Mouse (Mus musculus): ENCODE results near the gene Rpap3.
"Not testable (repeated sequence)": the region's sequence is repeated elsewhere in the genome, so short reads cannot be mapped to it uniquely, and the experiment has no call there.

Rpap3 gene

DNA sequence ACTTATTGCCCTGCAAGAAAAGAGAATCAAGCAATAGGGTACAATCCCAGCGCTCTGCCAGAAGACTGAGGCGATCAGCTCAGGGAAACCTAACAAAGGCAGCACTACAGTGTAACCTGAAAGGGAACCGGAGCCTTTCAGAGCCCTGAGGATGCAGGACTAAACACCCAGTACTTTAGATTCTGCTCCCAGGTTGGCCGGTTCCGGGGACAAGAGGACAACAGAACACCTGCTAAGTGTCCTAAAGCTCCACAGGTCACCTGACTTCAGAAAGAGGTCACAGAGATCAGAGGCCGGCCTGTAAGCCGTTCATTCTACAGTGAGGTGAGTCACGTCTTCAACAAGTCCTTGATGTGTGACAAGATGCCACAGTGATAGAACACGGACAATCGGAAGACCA is 9.0 kb downstream of the Rpap3 start:
- DNase-seq (ENCODE audit: low read depth, low spot score) = no peak

GRCm38 (mm10) chr15:97693411-97693810 is 12.2 kb downstream of the Rpap3 start:
- no peak for DNase-seq (ENCODE audit: low read depth, low spot score)

DNA sequence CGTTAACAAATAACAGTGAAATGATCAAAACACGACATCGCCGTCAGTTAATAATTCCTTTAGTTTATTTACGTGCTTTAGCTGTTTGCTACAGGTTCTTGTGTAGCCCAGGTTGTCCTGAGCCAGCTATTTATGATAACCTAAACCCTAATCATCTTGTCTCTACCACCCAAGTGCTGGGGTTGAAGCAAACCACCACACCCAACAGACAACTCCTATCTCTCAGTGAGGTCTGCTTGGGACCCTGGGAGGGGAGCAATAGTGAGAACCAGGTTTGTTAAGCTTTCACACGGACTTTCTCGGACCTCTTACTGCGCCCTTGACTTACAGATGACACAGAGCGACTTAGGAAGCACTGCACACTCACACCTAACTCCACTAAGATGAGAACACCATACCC is 21.5 kb downstream of the Rpap3 start:
- no peak for DNase-seq (ENCODE audit: low read depth, low spot score)

DNA sequence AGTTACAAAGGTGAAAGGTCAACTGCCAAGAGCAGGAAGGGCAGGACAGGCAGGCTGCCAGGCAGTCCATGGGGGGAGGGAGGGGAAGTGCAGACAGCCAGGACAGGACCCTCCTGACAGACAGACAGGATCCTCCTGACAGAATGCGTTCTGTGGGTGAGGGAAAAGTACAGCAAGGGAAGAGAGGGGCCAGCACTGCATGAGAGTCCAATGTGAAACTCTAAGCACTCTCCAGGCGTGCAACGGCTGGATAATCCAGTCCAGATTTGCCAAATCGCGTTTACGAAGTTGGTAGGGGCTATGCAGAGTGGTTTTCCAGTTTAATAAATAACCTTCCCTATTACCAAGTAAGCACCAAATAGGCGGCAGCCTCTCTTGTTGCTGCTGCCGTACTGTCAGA is 23.6 kb downstream of the Rpap3 start:
- no peak for DNase-seq (ENCODE audit: low read depth, low spot score)

- no peak for DNase-seq (ENCODE audit: low read depth, low spot score)
These were observed 25.5 kb downstream of the Rpap3 start for GRCm38 (mm10) chr15:97679991-97680681.

GRCm38 (mm10) chr15:97677341-97677740 is 28.3 kb downstream of the Rpap3 start:
- DNase-seq (ENCODE audit: low read depth, low spot score) = no peak

DNA sequence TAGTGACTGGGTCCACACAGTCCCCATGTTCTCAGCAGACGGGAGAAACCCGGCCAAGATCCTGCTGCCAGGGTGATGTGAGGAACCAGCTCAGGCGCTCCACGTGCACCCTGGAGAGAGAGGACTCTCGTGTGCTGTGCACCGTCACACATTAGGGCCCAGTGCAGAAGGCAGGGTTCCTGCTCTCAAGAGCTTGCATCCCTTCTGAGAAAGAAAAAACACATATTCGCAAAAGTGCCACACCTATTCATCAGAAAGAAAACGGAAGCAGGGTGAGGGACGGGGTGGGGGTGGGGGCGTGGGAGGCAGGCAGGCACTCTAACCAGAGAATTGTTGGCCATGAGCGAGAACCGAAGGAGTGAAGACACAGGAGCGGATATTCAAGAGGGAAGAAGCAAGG is 29.7 kb downstream of the Rpap3 start:
- DNase-seq (ENCODE audit: low read depth, low spot score) = no peak

GRCm38 (mm10) chr15:97674423-97674822 is 31.2 kb downstream of the Rpap3 start:
- DNase-seq (ENCODE audit: low read depth, low spot score) = no peak

GRCm38 (mm10) chr15:97673256-97674000 is 32.2 kb downstream of the Rpap3 start:
- no peak for DNase-seq (ENCODE audit: low read depth, low spot score)

DNA sequence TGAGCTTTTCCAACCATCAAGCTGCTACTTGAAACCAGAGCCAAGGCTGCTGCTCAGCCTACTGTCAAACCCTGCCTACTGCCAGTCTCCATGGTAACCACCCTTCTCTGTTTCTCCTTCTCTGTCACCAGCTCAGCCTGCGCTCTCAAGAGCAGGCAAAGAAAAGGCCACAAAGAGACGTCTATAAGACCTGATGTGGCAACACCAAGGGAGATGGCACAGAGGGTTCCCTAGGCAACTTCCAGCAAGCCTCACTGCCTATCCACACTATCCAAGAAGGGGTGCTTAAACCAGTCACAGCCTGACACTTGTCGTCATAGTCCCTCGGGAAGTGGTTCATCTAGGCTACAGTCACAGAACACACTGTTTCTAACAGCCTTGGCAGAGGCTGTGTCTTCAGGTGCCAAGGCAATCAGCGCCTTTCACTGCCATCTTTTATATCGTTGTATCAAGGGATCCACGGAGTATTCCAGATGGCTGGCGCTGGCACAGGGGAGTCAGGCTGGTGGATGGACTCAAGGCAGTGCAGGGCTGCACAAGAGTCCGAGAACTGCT is 33.3 kb downstream of the Rpap3 start:
- DNase-seq (ENCODE audit: low read depth, low spot score) = no peak

DNA sequence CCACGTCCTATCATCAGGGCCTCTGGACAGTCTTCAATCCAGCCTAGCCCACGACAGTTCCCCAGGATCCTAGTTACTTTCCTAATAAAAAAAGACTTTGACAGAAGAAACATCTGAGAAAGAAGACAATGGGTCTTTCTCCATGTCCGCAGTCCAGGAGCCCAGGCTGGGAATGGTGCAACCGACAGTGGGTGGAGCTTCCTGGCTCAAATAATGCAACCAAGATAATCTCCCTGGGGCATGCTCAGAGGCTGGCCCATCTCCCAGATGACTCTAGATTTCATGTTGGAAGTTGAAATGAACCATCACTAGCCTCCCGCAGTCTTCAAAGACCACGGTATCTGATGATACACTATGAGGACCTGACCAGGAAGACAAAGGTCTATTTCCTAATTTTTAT is 35.1 kb downstream of the Rpap3 start:
- no peak for DNase-seq (ENCODE audit: low read depth, low spot score)

GRCm38 (mm10) chr15:97668158-97668877 is 37.3 kb downstream of the Rpap3 start:
- not testable (repeated sequence) for DNase-seq (ENCODE audit: low read depth, low spot score)

GRCm38 (mm10) chr15:97667437-97667836 is 38.2 kb downstream of the Rpap3 start:
- DNase-seq (ENCODE audit: low read depth, low spot score) = peak; percentile 61

DNA sequence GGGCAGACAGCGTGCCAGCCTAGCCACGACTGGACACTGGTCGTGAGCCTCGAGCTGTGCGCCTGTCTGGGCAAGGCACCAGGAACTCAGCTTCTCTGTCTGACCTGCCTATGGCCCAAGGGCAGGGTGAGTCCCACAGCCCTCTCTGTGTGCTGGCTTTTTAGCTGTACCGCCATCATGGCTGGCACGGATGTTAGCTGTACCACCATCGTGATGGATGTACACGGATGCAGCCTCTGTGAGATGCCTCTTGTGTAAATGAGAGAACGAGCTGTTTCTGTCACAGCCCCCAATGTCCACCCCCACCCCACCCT is 39.2 kb downstream of the Rpap3 start:
- no peak for DNase-seq (ENCODE audit: low read depth, low spot score)

DNA sequence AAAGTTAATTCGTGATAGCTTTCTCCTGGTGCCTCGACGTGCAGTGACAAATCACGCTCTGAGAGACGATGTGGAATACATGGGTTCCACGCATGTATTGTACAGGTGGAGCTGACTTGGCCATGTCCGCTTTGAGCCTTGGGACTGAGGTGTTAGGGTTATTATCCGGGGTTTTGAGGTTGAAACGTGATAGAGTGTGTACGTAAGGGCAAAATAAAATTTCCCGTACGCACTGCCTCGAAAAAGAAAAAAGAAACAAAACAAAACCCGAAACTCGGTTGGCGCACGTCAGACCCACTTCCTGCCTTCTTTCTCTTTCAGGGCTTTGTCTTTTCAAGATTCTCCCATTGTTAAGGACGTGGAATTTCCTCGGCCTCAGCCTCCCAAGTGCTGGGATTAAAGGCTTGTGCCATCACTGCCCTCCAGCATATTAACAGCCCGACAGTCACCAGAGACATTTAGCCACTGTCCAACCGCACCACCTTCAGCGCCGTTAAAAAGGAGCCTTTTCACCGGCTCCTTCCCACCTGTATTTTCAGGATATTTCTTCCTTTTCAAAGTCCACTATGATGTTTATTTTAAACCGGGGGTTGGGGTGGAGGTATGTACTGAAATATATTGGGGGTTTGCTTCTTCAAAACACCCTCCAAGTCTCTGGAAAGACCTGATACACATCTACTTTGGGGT is 39.7 kb downstream of the Rpap3 start:
- DNase-seq (ENCODE audit: low read depth, low spot score) = no peak

GRCm38 (mm10) chr15:97664981-97665668 is 40.5 kb downstream of the Rpap3 start:
- no peak for DNase-seq (ENCODE audit: low read depth, low spot score)

DNA sequence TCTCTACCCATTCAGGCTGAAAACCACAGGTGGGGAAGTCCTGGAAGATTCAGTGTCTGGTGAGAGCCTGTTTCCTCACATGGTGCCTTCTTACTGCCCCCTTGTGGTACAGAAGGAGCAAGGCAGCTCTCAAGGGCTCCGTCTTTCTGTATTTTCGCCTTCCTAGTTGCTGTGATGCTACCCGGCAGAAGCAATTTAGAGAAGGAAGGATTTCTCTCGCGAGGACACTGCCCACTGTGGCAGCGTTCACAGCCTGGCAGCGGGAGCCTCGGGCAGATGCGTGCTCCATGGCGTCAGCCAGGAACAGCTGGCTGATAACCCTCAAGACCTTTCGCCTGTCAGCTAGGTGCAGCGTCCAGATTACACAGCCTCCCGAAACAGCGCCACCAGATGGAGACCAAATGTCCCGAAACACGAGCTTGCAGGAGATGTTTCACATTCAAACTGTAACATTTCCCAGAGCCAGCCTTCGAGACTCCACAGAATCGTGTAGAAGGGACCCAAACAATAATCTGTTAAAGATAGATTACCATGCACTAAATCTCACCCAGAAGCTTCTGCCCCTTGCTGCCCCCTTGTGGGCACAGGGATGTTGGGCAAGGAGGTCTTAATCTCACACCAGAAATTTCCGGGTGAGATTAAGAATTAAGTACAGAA is 41.7 kb downstream of the Rpap3 start:
- DNase-seq (ENCODE audit: low read depth, low spot score) = peak; percentile 67

DNA sequence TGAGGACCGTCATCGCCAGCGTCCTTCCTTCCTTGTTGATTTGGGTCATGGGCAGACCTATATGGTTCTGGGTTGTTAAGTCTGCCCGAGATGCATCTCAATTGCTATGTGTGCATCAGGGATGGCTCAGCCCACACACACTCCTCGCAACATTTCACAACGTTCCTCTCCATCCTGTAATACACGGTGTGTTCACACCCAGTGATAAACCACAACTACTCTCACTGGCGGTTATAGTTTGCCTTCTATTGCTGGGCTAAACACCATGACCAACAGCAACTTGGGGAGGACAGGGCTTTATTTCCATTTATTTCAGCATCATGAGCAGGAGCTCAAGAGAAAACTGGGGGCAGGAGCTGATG is 46.9 kb downstream of the Rpap3 start:
- DNase-seq (ENCODE audit: low read depth, low spot score) = no peak

DNA sequence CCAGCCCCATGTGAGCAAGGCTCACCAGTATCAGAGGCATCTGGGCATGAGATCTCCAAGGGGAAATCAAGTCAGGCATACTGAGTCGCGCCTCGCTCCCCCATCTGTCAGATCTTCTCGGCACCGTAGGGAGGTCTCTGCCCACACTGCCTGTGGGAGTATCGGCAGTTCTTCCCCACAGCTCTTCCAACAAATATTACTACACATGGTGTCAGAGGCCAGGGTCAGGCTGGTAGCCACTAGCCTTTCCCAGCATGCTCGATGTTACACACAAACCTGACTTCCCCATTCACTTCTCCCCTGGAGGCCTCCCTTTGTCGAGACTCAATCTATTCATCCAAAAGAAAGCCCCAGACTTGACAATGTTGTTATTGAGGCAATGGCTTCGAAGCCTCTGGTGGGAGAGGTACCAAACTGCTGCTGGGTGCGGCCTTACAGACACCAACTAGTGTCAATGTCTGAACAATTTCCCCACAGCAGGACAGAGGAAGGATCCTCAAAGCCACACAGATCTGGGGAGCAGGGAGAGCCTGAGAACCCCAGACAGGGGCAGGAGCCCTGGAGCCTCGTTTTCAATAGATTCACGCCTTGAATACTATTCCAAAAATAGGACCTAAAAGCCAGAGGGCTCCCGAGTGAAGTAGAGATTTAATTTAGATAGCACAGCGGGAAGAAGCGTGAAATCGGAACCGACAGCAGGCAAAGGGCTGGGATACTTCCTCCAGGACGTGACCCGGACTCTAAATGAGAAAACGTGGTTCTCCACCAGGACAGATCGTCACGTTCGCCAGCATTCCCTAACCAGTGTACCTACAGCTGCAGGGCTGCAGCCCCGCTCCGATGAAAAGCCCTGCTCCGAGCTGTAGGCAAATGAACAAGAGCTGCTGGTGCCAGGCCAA is 47.5 kb downstream of the Rpap3 start:
- no peak for DNase-seq (ENCODE audit: low read depth, low spot score)

GRCm38 (mm10) chr15:97657420-97657819 is 48.2 kb downstream of the Rpap3 start:
- no peak for DNase-seq (ENCODE audit: low read depth, low spot score)
